Mouse (Mus musculus) megakaryocyte, embryonic 14.5 days (primary cell): ENCODE measurements around the gene Upf3b.

Experiments used
- FLI1 ChIP-seq: IDR thresholded peaks from 2 replicates; pipeline ENCODE4 v1.6.1; 2012; ENCODE audit warnings: low read length, inconsistent platforms, mixed read lengths
- GATA1 ChIP-seq: IDR thresholded peaks from 3 replicates; pipeline ENCODE4 v1.6.1; 2012; ENCODE audit warnings: mixed read lengths, low read length, inconsistent platforms, borderline replicate concordance

DNA sequence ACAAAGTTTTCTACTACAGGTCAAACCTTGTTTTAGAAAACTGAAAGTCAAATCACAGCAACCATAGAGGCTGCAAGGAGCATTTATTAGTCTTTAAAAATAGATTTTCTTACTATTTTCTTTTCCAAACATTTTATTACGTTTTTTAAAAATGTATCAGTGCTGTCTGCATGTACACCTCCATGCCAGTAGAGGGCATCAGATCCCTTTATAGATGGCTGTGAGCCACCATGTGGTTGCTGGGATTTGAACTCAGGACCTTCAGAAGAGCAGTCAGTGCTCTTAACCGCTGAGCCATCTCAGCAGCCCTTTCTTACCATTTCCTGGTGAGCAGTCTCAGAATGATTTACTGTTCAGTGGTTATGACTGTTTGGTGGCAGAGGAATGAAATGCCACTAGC, 6.3 kb downstream of the Upf3b start:
- TF ChIP-seq FLI1 (no peak), GATA1 (no peak)
